ENCODE assay signal across 15 mouse cellular contexts in genomic region chr2:118028881-118029280, GRCm38 (mm10).
DNase-seq lines count a peak whose midpoint lies in the region; ATAC-seq and TF ChIP-seq lines count a peak whose summit lies in the region.
"Had no signal": no experiment of that assay in that cellular context is flagged by ENCODE, and none has a peak within 500 bp of the region (broad histone marks: within the 10 kb centered on the region; RNA-seq: fewer than 3 reads in every experiment).

No protein-coding gene starts in this region.

- TF ChIP-seq EP300 in heart, adult 2 months (IDR thresholded peaks at IDR 0.05; ENCODE audit: insufficient read depth, low read depth, low read length), result no peak
- TF ChIP-seq EP300 in stomach, postnatal 0 days (optimal IDR thresholded peaks at IDR 0.05), result no peak

- 56% methylated on average over 1 of the region's 1 CpGs for WGBS in heart, adult 2 months
- WGBS in heart, embryonic 11.5 days (ENCODE audit: insufficient replicate concordance), result 80% methylated on average over 1 of the region's 1 CpGs
- 68% methylated on average over 1 of the region's 1 CpGs for WGBS in stomach, embryonic 14.5 days
- 50% methylated on average over 1 of the region's 1 CpGs for WGBS in stomach, postnatal 0 days
- WGBS in hindbrain, embryonic 14.5 days, result 70% methylated on average over 1 of the region's 1 CpGs

- H3K79me2 ChIP-seq in heart, adult 2 months (replicated peaks; ENCODE audit: control insufficient read depth, insufficient read depth, low read length), result no peaks in the 10 kb centered on the region

- peak; percentile 59 to 75 for DNase-seq in heart, adult 2 months
- DNase-seq in stomach, postnatal 0 days (ENCODE audit: low spot score), result no peak
- peak; percentile 37 to 48 for DNase-seq in heart, postnatal 14 days
- DNase-seq in hindbrain, embryonic 14.5 days (ENCODE audit: low spot score), result no peak
- DNase-seq in thymus, postnatal 14 days, result no peak
- DNase-seq in cerebellum, postnatal 25 days, result no peak
- DNase-seq: cerebellum, adult 8-10 months; liver, postnatal 0 days; right cerebral cortex, postnatal 14 days had no signal

- TF ChIP-seq CTCF in heart, adult 2 months (IDR thresholded peaks at IDR 0.05), result no peak
- no peak for TF ChIP-seq CTCF in stomach, postnatal 0 days (IDR thresholded peaks at IDR 0.05; ENCODE audit: low read depth)

- no peaks in the 10 kb centered on the region for H3K27me3 ChIP-seq in heart, adult 2 months (ENCODE audit: control insufficient read depth, insufficient read depth, low read length)
- H3K27me3 ChIP-seq in heart, embryonic 11.5 days (ENCODE audit: control insufficient read depth, insufficient read depth, low read length), result no peaks in the 10 kb centered on the region
- H3K27me3 ChIP-seq in stomach, embryonic 14.5 days (ENCODE audit: control insufficient read depth, insufficient read depth, low read length), result no peaks in the 10 kb centered on the region
- no peaks in the 10 kb centered on the region for H3K27me3 ChIP-seq in stomach, postnatal 0 days (ENCODE audit: control insufficient read depth, insufficient read depth, low read length)
- H3K27me3 ChIP-seq in hindbrain, embryonic 14.5 days (ENCODE audit: control insufficient read depth, insufficient read depth, low read length), result no peaks in the 10 kb centered on the region
- H3K27me3 ChIP-seq: embryonic facial prominence, embryonic 15.5 days had no signal

- H3K9ac ChIP-seq in heart, adult 2 months (ENCODE audit: low read depth, low read length), result no peak overlapping the region
- H3K9ac ChIP-seq in heart, embryonic 11.5 days (ENCODE audit: low read depth, low read length), result no peak overlapping the region
- no peak overlapping the region for H3K9ac ChIP-seq in stomach, embryonic 14.5 days (replicated peaks; ENCODE audit: low read depth, low read length)
- no peak overlapping the region for H3K9ac ChIP-seq in stomach, postnatal 0 days (ENCODE audit: low read length)
- H3K9ac ChIP-seq in hindbrain, embryonic 14.5 days, result no peak overlapping the region
- H3K9ac ChIP-seq: embryonic facial prominence, embryonic 15.5 days; liver, postnatal 0 days had no signal

- H3K27ac ChIP-seq in heart, adult 2 months, result no peak overlapping the region; the same call in 1 of the 2 replicates
- H3K27ac ChIP-seq in heart, embryonic 11.5 days (ENCODE audit: low read depth, low read length), result no peak overlapping the region
- peak overlapping the region; percentile 78 for H3K27ac ChIP-seq in stomach, embryonic 14.5 days (ENCODE audit: low read length)
- no peak overlapping the region for H3K27ac ChIP-seq in stomach, postnatal 0 days (replicated peaks)
- H3K27ac ChIP-seq in hindbrain, embryonic 14.5 days, result no peak overlapping the region
- H3K27ac ChIP-seq: embryonic facial prominence, embryonic 15.5 days; limb, embryonic 10.5 days had no signal

- H3K4me1 ChIP-seq in heart, adult 2 months (ENCODE audit: control insufficient read depth, insufficient read depth, low read length), result no peaks in the 10 kb centered on the region
- H3K4me1 ChIP-seq in heart, embryonic 11.5 days (ENCODE audit: control insufficient read depth, insufficient read depth, low read length), result no peaks in the 10 kb centered on the region
- no peaks in the 10 kb centered on the region for H3K4me1 ChIP-seq in stomach, embryonic 14.5 days (ENCODE audit: control insufficient read depth, insufficient read depth, low read length)
- H3K4me1 ChIP-seq in stomach, postnatal 0 days (replicated peaks; ENCODE audit: control insufficient read depth, insufficient read depth), result no peaks in the 10 kb centered on the region
- no peaks in the 10 kb centered on the region for H3K4me1 ChIP-seq in hindbrain, embryonic 14.5 days (replicated peaks; ENCODE audit: control insufficient read depth, insufficient read depth, low read length)
- H3K4me1 ChIP-seq: limb, embryonic 10.5 days had no signal

- H3K36me3 ChIP-seq in heart, adult 2 months (ENCODE audit: control insufficient read depth, insufficient read depth, low read length), result no peaks in the 10 kb centered on the region
- H3K36me3 ChIP-seq in heart, embryonic 11.5 days (ENCODE audit: control insufficient read depth, insufficient read depth, low read length), result no peaks in the 10 kb centered on the region
- no peaks in the 10 kb centered on the region for H3K36me3 ChIP-seq in stomach, embryonic 14.5 days (ENCODE audit: control insufficient read depth, insufficient read depth, low read length)
- H3K36me3 ChIP-seq in stomach, postnatal 0 days (ENCODE audit: control insufficient read depth, insufficient read depth, low read length), result no peaks in the 10 kb centered on the region
- H3K36me3 ChIP-seq in hindbrain, embryonic 14.5 days (replicated peaks; ENCODE audit: control insufficient read depth, insufficient read depth), result no peaks in the 10 kb centered on the region
- H3K36me3 ChIP-seq: embryonic facial prominence, embryonic 15.5 days; limb, embryonic 10.5 days had no signal

- no peak for ATAC-seq in heart, embryonic 11.5 days (replicated peaks; ENCODE audit: insufficient number of reproducible peaks, low FRiP score, low TSS enrichment)
- ATAC-seq in stomach, embryonic 14.5 days (ENCODE audit: insufficient number of reproducible peaks, insufficient read depth, low FRiP score, low read depth), result no peak
- ATAC-seq in stomach, postnatal 0 days (ENCODE audit: low FRiP score, low TSS enrichment), result no peak
- ATAC-seq in hindbrain, embryonic 14.5 days (ENCODE audit: low FRiP score), result no peak
- ATAC-seq: forebrain, embryonic 16.5 days; inflammation-experienced regulatory T-cells, adult 6 months; liver, postnatal 0 days had no signal

- no peak for TF ChIP-seq POLR2A in heart, adult 2 months (IDR thresholded peaks at IDR 0.05; ENCODE audit: insufficient read depth, low read depth, low read length)

- intact Hi-C loops in heart, adult 2 months (cut with DNase I), result no loop called here
- intact Hi-C loops in heart, postnatal 14 days (cut with DNase I), result no loop called here

- no peak overlapping the region for H3K4me3 ChIP-seq in heart, adult 2 months
- H3K4me3 ChIP-seq in heart, embryonic 11.5 days (ENCODE audit: low read depth, low read length), result no peak overlapping the region
- no peak overlapping the region for H3K4me3 ChIP-seq in stomach, embryonic 14.5 days (ENCODE audit: low read depth, low read length)
- H3K4me3 ChIP-seq in stomach, postnatal 0 days (ENCODE audit: low read depth, low read length), result no peak overlapping the region
- no peak overlapping the region for H3K4me3 ChIP-seq in hindbrain, embryonic 14.5 days (replicated peaks; ENCODE audit: low read length)
- H3K4me3 ChIP-seq: embryonic facial prominence, embryonic 15.5 days; limb, embryonic 10.5 days had no signal

- no peak overlapping the region for H3K4me2 ChIP-seq in heart, embryonic 11.5 days
- no peak overlapping the region for H3K4me2 ChIP-seq in stomach, embryonic 14.5 days (replicated peaks; ENCODE audit: low read depth, low read length)
- no peak overlapping the region for H3K4me2 ChIP-seq in stomach, postnatal 0 days (replicated peaks; ENCODE audit: low read depth)
- H3K4me2 ChIP-seq in hindbrain, embryonic 14.5 days (replicated peaks), result no peak overlapping the region
- H3K4me2 ChIP-seq: embryonic facial prominence, embryonic 15.5 days had no signal

- H3K9me3 ChIP-seq in heart, embryonic 11.5 days (replicated peaks; ENCODE audit: control insufficient read depth, low read length), result no peaks in the 10 kb centered on the region
- H3K9me3 ChIP-seq in stomach, embryonic 14.5 days (ENCODE audit: control insufficient read depth, low read depth, low read length), result no peaks in the 10 kb centered on the region
- H3K9me3 ChIP-seq in stomach, postnatal 0 days (ENCODE audit: control insufficient read depth, low read length), result no peaks in the 10 kb centered on the region
- no peaks in the 10 kb centered on the region for H3K9me3 ChIP-seq in hindbrain, embryonic 14.5 days (ENCODE audit: control insufficient read depth, low read length)
- H3K9me3 ChIP-seq: embryonic facial prominence, embryonic 15.5 days; limb, embryonic 10.5 days had no signal

Comparison
In these comparisons a context has a peak if more than half of its experiments do, and no peak if none do; other contexts are left out.
1. DNase-seq: peak in heart, adult 2 months (2 of 2) and heart, postnatal 14 days (2 of 2); none in stomach, postnatal 0 days (single experiment), hindbrain, embryonic 14.5 days (single experiment), thymus, postnatal 14 days (single experiment) and cerebellum, postnatal 25 days (0 of 2).